Mouse (Mus musculus): Measurements from ENCODE around the gene Gosr1. TPM values are rescaled to one million over a fixed set of nuclear protein-coding genes. Genes with fewer than 3 reads are reported as not detected.
A peak's percentile ranks its signal among the peaks of the same experiment; 100 is the strongest.
"Not testable (repeated sequence)": the region's sequence is repeated elsewhere in the genome, so short reads cannot be mapped to it uniquely, and the experiment has no call there.

The Gosr1 gene
- polyA plus RNA-seq, 1 experiment from 2014 or later: 17.7 TPM

- TF ChIP-seq CTCF (IDR thresholded peaks at IDR 0.05; ENCODE audit: low read depth) (no peak), EP300 (optimal IDR thresholded peaks at IDR 0.05) (no peak)
- H3K4me1 ChIP-seq (replicated peaks; ENCODE audit: control insufficient read depth, insufficient read depth): no peaks in the 10 kb centered on the region
- no peak overlapping the region for H3K9ac ChIP-seq (ENCODE audit: low read length)
- no peak for DNase-seq (ENCODE audit: low spot score)
- H3K27me3 ChIP-seq (ENCODE audit: control insufficient read depth, insufficient read depth, low read length): no peaks in the 10 kb centered on the region
- no peak overlapping the region for H3K27ac ChIP-seq (replicated peaks)
- 86% methylated on average over 4 of the region's 4 CpGs for WGBS
- H3K4me2 ChIP-seq (replicated peaks; ENCODE audit: low read depth): no peak overlapping the region
- ATAC-seq (ENCODE audit: low FRiP score, low TSS enrichment): no peak
- no peak overlapping the region for H3K4me3 ChIP-seq (ENCODE audit: low read depth, low read length)
- H3K36me3 ChIP-seq (ENCODE audit: control insufficient read depth, insufficient read depth, low read length): peaks cover 19% of the 10 kb centered on the region
- H3K9me3 ChIP-seq (ENCODE audit: control insufficient read depth, low read length): no peaks in the 10 kb centered on the region
These were observed 42.6 kb upstream of the Gosr1 start for GRCm38 (mm10) chr11:76806026-76806425.

DNA sequence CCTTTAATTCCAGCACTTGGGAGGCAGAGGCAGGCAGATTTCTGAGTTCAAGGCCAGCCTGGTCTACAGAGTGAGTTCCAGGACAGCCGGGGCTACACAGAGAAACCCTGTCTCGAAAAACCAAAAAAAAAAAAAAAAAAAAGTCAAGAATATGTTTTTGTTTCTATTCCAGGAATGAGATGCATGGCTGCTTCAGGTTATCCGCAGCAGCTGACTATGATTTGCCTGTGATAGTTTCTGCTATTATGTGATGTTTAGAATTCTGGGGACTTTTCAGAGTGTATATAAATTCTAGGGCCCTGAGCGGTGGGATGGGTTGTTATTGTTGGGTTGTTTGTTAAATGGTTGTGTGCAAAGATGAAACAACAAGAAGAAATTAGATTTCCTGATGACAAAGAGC is 41.7 kb upstream of the Gosr1 start:
- not testable (repeated sequence) for H3K4me3 ChIP-seq (ENCODE audit: low read depth, low read length); H3K9me3 ChIP-seq (ENCODE audit: control insufficient read depth, low read length); H3K27me3 ChIP-seq (ENCODE audit: control insufficient read depth, insufficient read depth, low read length); H3K9ac ChIP-seq (ENCODE audit: low read length); ATAC-seq (ENCODE audit: low FRiP score, low TSS enrichment); DNase-seq (ENCODE audit: low spot score); H3K4me1 ChIP-seq (replicated peaks; ENCODE audit: control insufficient read depth, insufficient read depth); H3K4me2 ChIP-seq (replicated peaks; ENCODE audit: low read depth); H3K27ac ChIP-seq (replicated peaks)
- H3K36me3 ChIP-seq (ENCODE audit: control insufficient read depth, insufficient read depth, low read length): peaks cover 19% of the 10 kb centered on the region
- 98% methylated on average over 2 of the region's 4 CpGs for WGBS

- Histone ChIP-seq H3K9me3 (ENCODE audit: control insufficient read depth, low read length) (no peaks in the 10 kb centered on the region), H3K27ac (replicated peaks) (no peak overlapping the region), H3K4me3 (ENCODE audit: low read depth, low read length) (no peak overlapping the region), H3K9ac (ENCODE audit: low read length) (no peak overlapping the region), H3K4me1 (replicated peaks; ENCODE audit: control insufficient read depth, insufficient read depth) (no peaks in the 10 kb centered on the region), H3K27me3 (ENCODE audit: control insufficient read depth, insufficient read depth, low read length) (no peaks in the 10 kb centered on the region), H3K4me2 (replicated peaks; ENCODE audit: low read depth) (no peak overlapping the region), H3K36me3 (ENCODE audit: control insufficient read depth, insufficient read depth, low read length) (peaks cover 22% of the 10 kb centered on the region)
- TF ChIP-seq EP300 (optimal IDR thresholded peaks at IDR 0.05) (no peak), CTCF (IDR thresholded peaks at IDR 0.05; ENCODE audit: low read depth) (no peak)
- 85% methylated on average over 3 of the region's 3 CpGs for WGBS
- ATAC-seq (ENCODE audit: low FRiP score, low TSS enrichment) (peak; percentile 53), DNase-seq (ENCODE audit: low spot score) (no peak)
These were observed 39.9 kb upstream of the Gosr1 start for GRCm38 (mm10) chr11:76803266-76803665.

DNA sequence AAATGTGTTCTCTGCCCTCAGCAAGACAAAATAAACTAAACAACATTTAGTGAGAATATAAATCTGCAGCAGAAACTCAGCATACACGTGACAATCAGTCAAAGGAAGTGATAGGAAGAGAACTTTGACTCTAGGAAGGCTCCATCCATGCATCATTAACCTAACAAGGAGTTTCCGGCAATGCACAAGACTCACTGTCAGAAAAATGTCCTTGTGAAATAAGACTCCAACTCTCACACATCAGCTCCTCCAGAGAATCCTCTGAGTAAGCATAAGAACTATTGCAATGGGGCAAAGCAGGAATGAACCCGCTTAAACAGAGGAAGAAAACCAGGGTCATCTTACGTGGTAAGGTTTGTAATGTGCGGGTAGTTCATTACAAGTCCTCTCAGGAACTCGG is 33.9 kb upstream of the Gosr1 start:
- ATAC-seq (ENCODE audit: low FRiP score, low TSS enrichment) (no peak), DNase-seq (ENCODE audit: low spot score) (no peak)
- Histone ChIP-seq H3K4me1 (replicated peaks; ENCODE audit: control insufficient read depth, insufficient read depth) (no peaks in the 10 kb centered on the region), H3K36me3 (ENCODE audit: control insufficient read depth, insufficient read depth, low read length) (peaks cover 13% of the 10 kb centered on the region), H3K9ac (ENCODE audit: low read length) (no peak overlapping the region), H3K4me3 (ENCODE audit: low read depth, low read length) (no peak overlapping the region), H3K27ac (replicated peaks) (no peak overlapping the region), H3K27me3 (ENCODE audit: control insufficient read depth, insufficient read depth, low read length) (no peaks in the 10 kb centered on the region), H3K9me3 (ENCODE audit: control insufficient read depth, low read length) (no peaks in the 10 kb centered on the region), H3K4me2 (replicated peaks; ENCODE audit: low read depth) (no peak overlapping the region)
- 86% methylated on average over 6 of the region's 6 CpGs for WGBS
- no peak for TF ChIP-seq CTCF (IDR thresholded peaks at IDR 0.05; ENCODE audit: low read depth)
- TF ChIP-seq EP300 (optimal IDR thresholded peaks at IDR 0.05): no peak

GRCm38 (mm10) chr11:76795326-76795725 is 31.9 kb upstream of the Gosr1 start:
- H3K4me2 ChIP-seq (replicated peaks; ENCODE audit: low read depth): no peak overlapping the region
- H3K4me3 ChIP-seq (ENCODE audit: low read depth, low read length): no peak overlapping the region
- H3K4me1 ChIP-seq (replicated peaks; ENCODE audit: control insufficient read depth, insufficient read depth): no peaks in the 10 kb centered on the region
- no peak overlapping the region for H3K27ac ChIP-seq (replicated peaks)
- H3K9ac ChIP-seq (ENCODE audit: low read length): no peak overlapping the region
- 89% methylated on average over 5 of the region's 5 CpGs for WGBS
- H3K36me3 ChIP-seq (ENCODE audit: control insufficient read depth, insufficient read depth, low read length): peaks cover 11% of the 10 kb centered on the region; the same call in 1 of the 2 replicates
- no peaks in the 10 kb centered on the region for H3K9me3 ChIP-seq (ENCODE audit: control insufficient read depth, low read length)
- no peaks in the 10 kb centered on the region for H3K27me3 ChIP-seq (ENCODE audit: control insufficient read depth, insufficient read depth, low read length)
- TF ChIP-seq EP300 (optimal IDR thresholded peaks at IDR 0.05) (no peak), CTCF (IDR thresholded peaks at IDR 0.05; ENCODE audit: low read depth) (no peak)
- DNase-seq (ENCODE audit: low spot score) (no peak), ATAC-seq (ENCODE audit: low FRiP score, low TSS enrichment) (no peak)

DNA sequence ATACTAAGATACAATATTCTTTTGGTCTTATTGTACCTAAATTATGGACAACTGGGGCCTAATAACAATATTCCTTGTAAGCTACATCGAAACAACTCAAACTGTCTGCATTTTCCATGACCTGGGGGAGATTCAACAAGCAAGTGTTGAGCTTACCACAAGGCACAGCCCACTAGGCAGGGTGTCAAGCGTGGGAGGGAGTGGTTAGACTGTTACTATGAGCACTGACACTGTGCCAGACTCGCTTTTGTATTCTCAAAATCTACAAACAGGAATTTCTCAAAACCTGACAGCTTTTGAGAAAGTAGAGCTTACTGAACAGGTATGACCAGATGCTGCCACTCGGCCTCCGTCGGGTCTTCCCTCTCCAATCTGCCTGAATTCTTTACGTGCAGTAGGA is 28.0 kb upstream of the Gosr1 start:
- no peaks in the 10 kb centered on the region for H3K4me1 ChIP-seq (replicated peaks; ENCODE audit: control insufficient read depth, insufficient read depth)
- H3K27me3 ChIP-seq (ENCODE audit: control insufficient read depth, insufficient read depth, low read length): no peaks in the 10 kb centered on the region
- 73% methylated on average over 7 of the region's 7 CpGs for WGBS
- ATAC-seq (ENCODE audit: low FRiP score, low TSS enrichment): no peak
- no peak overlapping the region for H3K4me3 ChIP-seq (ENCODE audit: low read depth, low read length)
- H3K27ac ChIP-seq (replicated peaks): no peak overlapping the region
- peaks cover 3% of the 10 kb centered on the region; the same call in 1 of the 2 replicates for H3K36me3 ChIP-seq (ENCODE audit: control insufficient read depth, insufficient read depth, low read length)
- H3K4me2 ChIP-seq (replicated peaks; ENCODE audit: low read depth): no peak overlapping the region
- TF ChIP-seq EP300 (optimal IDR thresholded peaks at IDR 0.05) (no peak), CTCF (IDR thresholded peaks at IDR 0.05; ENCODE audit: low read depth) (no peak)
- H3K9ac ChIP-seq (ENCODE audit: low read length): no peak overlapping the region
- no peak for DNase-seq (ENCODE audit: low spot score)
- no peaks in the 10 kb centered on the region for H3K9me3 ChIP-seq (ENCODE audit: control insufficient read depth, low read length)

All from stomach, postnatal 0 days (tissue).